Mouse (Mus musculus): Measurements from ENCODE around the gene Cadps2. TPM values are rescaled to one million over a fixed set of nuclear protein-coding genes. Genes with fewer than 3 reads are reported as not detected.

Cadps2 gene
- 3.4 and 3.6 TPM in 2 replicates for polyA plus RNA-seq (2016; fragmentation: Nextera tagmentation; extraction: Ambion mirVana)

DNA sequence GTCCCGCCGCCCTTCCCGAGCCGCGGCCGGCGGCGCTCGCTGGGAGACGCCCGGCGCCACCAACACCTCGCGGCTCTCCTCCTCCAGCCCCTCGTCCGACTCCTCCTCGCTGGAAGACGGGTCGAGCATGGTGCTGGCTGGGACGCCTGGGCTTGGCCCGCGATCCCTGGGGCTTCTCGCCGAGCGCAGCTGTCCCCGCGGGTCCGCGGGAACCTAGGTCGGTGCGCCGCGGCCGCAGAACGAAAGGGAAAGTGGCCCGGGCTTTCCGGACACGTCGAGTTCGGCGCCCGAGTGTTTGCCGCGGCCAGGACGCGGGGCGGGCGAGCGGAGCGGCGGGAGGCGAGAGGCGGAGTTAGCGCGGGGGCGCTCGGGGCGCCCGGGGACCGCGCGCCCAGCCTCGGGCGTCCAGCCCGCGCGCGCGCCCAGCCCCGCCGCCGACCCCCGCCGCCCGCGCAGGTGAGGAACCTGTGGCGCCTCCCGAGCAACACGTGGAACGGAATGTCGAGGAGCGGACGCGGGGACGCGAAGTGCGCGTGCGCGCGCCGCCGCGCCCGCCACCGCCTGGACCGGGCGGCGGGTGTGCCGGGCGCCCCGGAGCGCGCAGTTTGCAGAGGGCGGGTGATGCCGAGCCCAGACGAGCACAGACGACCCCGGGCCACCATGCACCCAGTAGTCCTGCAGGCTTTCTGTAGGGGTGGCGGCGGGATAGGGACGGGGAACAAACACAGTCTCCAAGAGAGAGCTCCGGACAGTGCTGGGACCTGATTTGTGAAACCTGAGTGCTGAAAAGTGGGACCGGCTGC, at the start of gene Cadps2:
Cadps2 (minus strand) TSS at position 413 of the 803 bp plus-strand sequence.
- Histone ChIP-seq H3K9ac (peak within 1 kb of the TSS; percentile 63), H3K4me1 (peaks cover 7% of the 10 kb centered on the region; the same call in 1 of the 2 replicates), H3K4me3 (peak within 1 kb of the TSS; percentile 62), H3K36me3 (no peaks in the 10 kb centered on the region), H3K9me3 (no peaks in the 10 kb centered on the region), H3K4me2 (replicated peaks) (peak within 1 kb of the TSS; percentile 95), H3K27ac (no peak within 1 kb of the TSS), H3K27me3 (replicated peaks) (peaks cover 30% of the 10 kb centered on the region)
- under 1% methylated on average over 97 of the region's 114 CpGs for WGBS
- peak; percentile 86 for ATAC-seq (ENCODE audit: low FRiP score, low read depth)

- H3K4me3 ChIP-seq = no peak overlapping the region
- peak; percentile 68; the same call in 1 of the 2 replicates for ATAC-seq (ENCODE audit: low FRiP score, low read depth)
- no peaks in the 10 kb centered on the region for H3K27me3 ChIP-seq (replicated peaks)
- WGBS = 10% methylated on average over 6 of the region's 6 CpGs
- no peaks in the 10 kb centered on the region for H3K4me1 ChIP-seq
- H3K4me2 ChIP-seq (replicated peaks) = no peak overlapping the region
- H3K36me3 ChIP-seq = no peaks in the 10 kb centered on the region
- H3K27ac ChIP-seq = no peak overlapping the region
- H3K9ac ChIP-seq = no peak overlapping the region
- no peaks in the 10 kb centered on the region for H3K9me3 ChIP-seq
Observed at GRCm38 (mm10) chr6:23886418-23886817, 47.2 kb upstream of the Cadps2 start.

DNA sequence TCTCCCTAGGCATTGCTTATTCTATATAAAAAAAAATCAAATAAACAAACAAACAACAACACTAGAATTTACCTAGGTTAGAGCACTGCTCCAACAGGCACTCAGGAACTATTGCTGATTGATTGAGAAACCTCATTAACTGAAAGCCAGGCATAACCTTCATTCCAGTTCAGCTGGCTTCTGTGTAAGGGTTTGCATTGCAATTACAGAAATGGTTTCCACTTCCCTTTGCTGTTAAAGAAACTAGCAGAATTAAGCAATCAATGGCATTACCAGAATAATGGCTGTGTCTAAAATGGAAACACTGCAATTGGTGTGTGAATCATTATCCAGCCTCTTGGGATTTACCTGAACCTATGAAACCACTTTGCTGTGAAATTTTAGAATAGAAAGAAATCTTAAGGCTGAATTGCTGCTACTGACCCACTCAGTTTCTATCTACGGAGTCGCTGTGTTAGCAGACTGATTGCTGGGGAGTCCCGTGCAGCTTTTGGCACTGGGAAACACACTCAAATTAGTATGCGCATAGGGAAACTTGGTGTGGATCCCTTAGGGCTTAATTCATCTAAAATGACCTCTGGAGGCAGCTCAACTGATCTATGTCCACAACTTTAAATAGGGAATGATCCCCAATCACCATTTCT, 37.7 kb upstream of the Cadps2 start:
- Histone ChIP-seq H3K4me3 (no peak overlapping the region), H3K4me1 (0 out of 2 replicates have a peak, but pooled peaks cover 2% of the 10 kb centered on the region), H3K27me3 (replicated peaks) (no peaks in the 10 kb centered on the region), H3K4me2 (replicated peaks) (no peak overlapping the region), H3K9ac (no peak overlapping the region), H3K9me3 (no peaks in the 10 kb centered on the region), H3K36me3 (no peaks in the 10 kb centered on the region), H3K27ac (no peak overlapping the region)
- no peak for ATAC-seq (ENCODE audit: low FRiP score, low read depth)
- 66% methylated on average over 4 of the region's 4 CpGs for WGBS

GRCm38 (mm10) chr6:23876363-23876762, 37.1 kb upstream of the Cadps2 start:
- no peak overlapping the region for H3K4me2 ChIP-seq (replicated peaks)
- 74% methylated on average over 4 of the region's 4 CpGs for WGBS
- ATAC-seq (ENCODE audit: low FRiP score, low read depth) = no peak

GRCm38 (mm10) chr6:23873812-23874211, 34.6 kb upstream of the Cadps2 start:
- H3K27ac ChIP-seq = no peak overlapping the region
- H3K27me3 ChIP-seq (replicated peaks) = no peaks in the 10 kb centered on the region
- H3K4me1 ChIP-seq = 0 out of 2 replicates have a peak, but pooled peaks cover 2% of the 10 kb centered on the region
- WGBS = 86% methylated on average over 4 of the region's 4 CpGs
- no peak overlapping the region for H3K9ac ChIP-seq
- no peaks in the 10 kb centered on the region for H3K36me3 ChIP-seq
- H3K4me3 ChIP-seq = no peak overlapping the region
- no peaks in the 10 kb centered on the region for H3K9me3 ChIP-seq
- H3K4me2 ChIP-seq (replicated peaks) = no peak overlapping the region
- no peak for ATAC-seq (ENCODE audit: low FRiP score, low read depth)

More at GRCm38 (mm10) chr6:23876363-23876762, 37.1 kb upstream of the Cadps2 start:
- H3K27me3 ChIP-seq (replicated peaks) = no peaks in the 10 kb centered on the region
- 0 out of 2 replicates have a peak, but pooled peaks cover 2% of the 10 kb centered on the region for H3K4me1 ChIP-seq
- no peak overlapping the region for H3K4me3 ChIP-seq
- no peaks in the 10 kb centered on the region for H3K36me3 ChIP-seq
- H3K27ac ChIP-seq = no peak overlapping the region
- no peaks in the 10 kb centered on the region for H3K9me3 ChIP-seq
- no peak overlapping the region for H3K9ac ChIP-seq

- H3K36me3 ChIP-seq = no peaks in the 10 kb centered on the region
- 86% methylated on average over 3 of the region's 3 CpGs for WGBS
- 0 out of 2 replicates have a peak, but pooled peaks cover 2% of the 10 kb centered on the region for H3K4me1 ChIP-seq
- no peak overlapping the region for H3K4me3 ChIP-seq
- H3K4me2 ChIP-seq (replicated peaks) = no peak overlapping the region
- H3K27ac ChIP-seq = no peak overlapping the region
- ATAC-seq (ENCODE audit: low FRiP score, low read depth) = no peak
- no peaks in the 10 kb centered on the region for H3K27me3 ChIP-seq (replicated peaks)
- H3K9ac ChIP-seq = no peak overlapping the region
- H3K9me3 ChIP-seq = no peaks in the 10 kb centered on the region
Observed at GRCm38 (mm10) chr6:23873231-23873630, 34.0 kb upstream of the Cadps2 start.

DNA sequence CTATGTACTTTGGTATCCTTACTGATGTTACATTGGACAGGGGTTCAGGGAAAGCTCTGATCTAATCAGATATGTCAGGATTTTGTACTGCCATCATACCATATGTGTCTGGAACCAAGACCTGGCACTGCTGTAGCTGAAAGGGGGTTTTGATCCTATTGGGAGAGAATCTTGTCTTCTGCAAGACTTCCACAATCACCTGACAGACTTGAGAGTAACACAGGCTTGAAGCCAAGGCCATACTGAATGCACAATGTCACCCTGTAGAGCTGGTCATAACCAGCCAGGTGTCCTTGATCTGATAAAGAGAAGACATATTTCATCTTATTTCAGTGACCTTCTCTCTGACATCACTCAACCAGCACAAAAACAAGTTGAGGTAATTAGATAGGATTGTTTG, 30.8 kb upstream of the Cadps2 start:
- H3K36me3 ChIP-seq = no peaks in the 10 kb centered on the region
- no peaks in the 10 kb centered on the region for H3K27me3 ChIP-seq (replicated peaks)
- no peak overlapping the region for H3K4me3 ChIP-seq
- no peak overlapping the region for H3K4me2 ChIP-seq (replicated peaks)
- ATAC-seq (ENCODE audit: low FRiP score, low read depth) = no peak
- H3K27ac ChIP-seq = no peak overlapping the region
- no peaks in the 10 kb centered on the region for H3K4me1 ChIP-seq
- H3K9ac ChIP-seq = no peak overlapping the region
- H3K9me3 ChIP-seq = no peaks in the 10 kb centered on the region

DNA sequence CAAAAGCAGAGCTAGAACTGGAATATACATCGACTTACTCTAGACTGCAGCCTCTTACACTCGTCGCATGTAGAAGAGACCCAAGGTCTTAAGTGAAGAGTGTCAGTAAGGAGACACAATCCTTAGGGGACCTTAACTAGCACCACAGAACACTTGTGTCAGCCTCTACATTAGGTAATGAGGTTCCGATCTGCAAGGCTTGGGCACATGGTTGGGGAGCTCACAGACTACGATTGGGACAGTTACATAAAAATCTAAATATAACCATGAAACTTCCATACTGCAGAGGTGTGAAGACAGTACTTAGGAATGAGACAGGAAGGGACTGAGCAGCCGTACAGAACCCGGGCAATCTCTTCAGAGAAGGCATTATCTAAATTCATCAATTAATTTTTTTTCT, 27.1 kb upstream of the Cadps2 start:
- 93% methylated on average over 7 of the region's 7 CpGs for WGBS
- H3K27ac ChIP-seq = no peak overlapping the region
- H3K4me3 ChIP-seq = no peak overlapping the region
- H3K4me1 ChIP-seq = no peaks in the 10 kb centered on the region
- no peak overlapping the region for H3K9ac ChIP-seq
- no peak for ATAC-seq (ENCODE audit: low FRiP score, low read depth)
- H3K4me2 ChIP-seq (replicated peaks) = no peak overlapping the region
- no peaks in the 10 kb centered on the region for H3K27me3 ChIP-seq (replicated peaks)
- no peaks in the 10 kb centered on the region for H3K9me3 ChIP-seq
- no peaks in the 10 kb centered on the region for H3K36me3 ChIP-seq

- no peak overlapping the region for H3K4me2 ChIP-seq (replicated peaks)
- no peak overlapping the region for H3K4me3 ChIP-seq
- WGBS = 95% methylated on average over 11 of the region's 11 CpGs
- no peaks in the 10 kb centered on the region for H3K4me1 ChIP-seq
- H3K9ac ChIP-seq = no peak overlapping the region
- H3K27me3 ChIP-seq (replicated peaks) = no peaks in the 10 kb centered on the region
- H3K27ac ChIP-seq = no peak overlapping the region
- H3K9me3 ChIP-seq = no peaks in the 10 kb centered on the region
- no peaks in the 10 kb centered on the region for H3K36me3 ChIP-seq
- ATAC-seq (ENCODE audit: low FRiP score, low read depth) = no peak
Observed at GRCm38 (mm10) chr6:23853464-23853863, 14.2 kb upstream of the Cadps2 start.

- H3K9ac ChIP-seq = no peak overlapping the region
- peaks cover 30% of the 10 kb centered on the region for H3K27me3 ChIP-seq (replicated peaks)
- WGBS = 2% methylated on average over 15 of the region's 15 CpGs
Observed at GRCm38 (mm10) chr6:23840001-23840400, 780 bp upstream of the Cadps2 start.

GRCm38 (mm10) chr6:23838401-23839008, 716 bp downstream of the Cadps2 start:
- WGBS = 2% methylated on average over 32 of the region's 35 CpGs
- Histone ChIP-seq H3K4me1 (peaks cover 7% of the 10 kb centered on the region; the same call in 1 of the 2 replicates), H3K27me3 (replicated peaks) (peaks cover 30% of the 10 kb centered on the region), H3K4me3 (peak overlapping the region; percentile 62), H3K9ac (peak overlapping the region; percentile 63), H3K9me3 (no peaks in the 10 kb centered on the region), H3K4me2 (replicated peaks) (peak overlapping the region; percentile 95), H3K27ac (no peak overlapping the region), H3K36me3 (no peaks in the 10 kb centered on the region)
- ATAC-seq (ENCODE audit: low FRiP score, low read depth) = peak; percentile 13

More at GRCm38 (mm10) chr6:23840001-23840400, 780 bp upstream of the Cadps2 start:
- H3K4me2 ChIP-seq (replicated peaks) = peak overlapping the region; percentile 95
- no peaks in the 10 kb centered on the region for H3K36me3 ChIP-seq
- peak overlapping the region; percentile 62 for H3K4me3 ChIP-seq
- no peaks in the 10 kb centered on the region for H3K9me3 ChIP-seq
- H3K4me1 ChIP-seq = peaks cover 7% of the 10 kb centered on the region; the same call in 1 of the 2 replicates
- no peak overlapping the region for H3K27ac ChIP-seq
- ATAC-seq (ENCODE audit: low FRiP score, low read depth) = peak; percentile 21; the same call in 1 of the 2 replicates

DNA sequence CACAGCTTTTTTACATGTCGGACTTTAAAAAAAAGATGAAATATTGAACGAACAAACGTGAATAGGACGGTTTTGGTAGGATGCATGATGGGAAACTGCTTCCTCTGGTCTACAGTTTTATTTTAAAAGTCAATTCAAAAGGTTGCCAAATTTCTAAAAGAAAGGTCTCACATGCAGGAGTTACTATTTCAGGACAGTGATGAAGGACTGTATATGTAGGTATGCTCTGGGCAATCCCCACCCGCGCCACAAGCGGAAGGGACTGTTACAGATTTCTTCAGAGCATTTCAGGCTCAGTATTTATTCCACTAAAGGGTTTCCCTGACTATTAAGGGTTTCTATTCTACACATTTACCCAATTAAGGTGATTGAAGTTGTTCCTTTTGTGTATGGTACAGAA, 1.6 kb downstream of the Cadps2 start:
- peaks cover 30% of the 10 kb centered on the region for H3K27me3 ChIP-seq (replicated peaks)
- no peak overlapping the region for H3K4me3 ChIP-seq
- H3K36me3 ChIP-seq = no peaks in the 10 kb centered on the region
- ATAC-seq (ENCODE audit: low FRiP score, low read depth) = no peak
- peaks cover 7% of the 10 kb centered on the region; the same call in 1 of the 2 replicates for H3K4me1 ChIP-seq
- no peak overlapping the region for H3K9ac ChIP-seq
- H3K9me3 ChIP-seq = no peaks in the 10 kb centered on the region
- H3K27ac ChIP-seq = no peak overlapping the region
- WGBS = 94% methylated on average over 7 of the region's 7 CpGs
- no peak overlapping the region for H3K4me2 ChIP-seq (replicated peaks)
